Mouse (Mus musculus) megakaryocyte-erythroid progenitor cell, adult 5-6 weeks (primary cell): ENCODE data around the gene Fgfr2. TPM values are rescaled to one million over a fixed set of nuclear protein-coding genes. Genes with fewer than 3 reads are reported as not detected.
A peak's percentile ranks its signal among the peaks of the same experiment; 100 is the strongest.

Source experiments
- ATAC-seq: replicated peaks from 2 replicates; pipeline ENCODE4 v1.8.0; 2016; ENCODE audit warnings: mild to moderate bottlenecking, inconsistent platforms; ENCODE audit not compliant: severe bottlenecking, poor library complexity, low FRiP score, low TSS enrichment
- total RNA-seq, 2 experiments: library from RNA; stranded (forward) in 1 of 2; stranded (reverse) in 1 of 2; fragments of 200-1000, 215-1000 nt in 1 of 2; fragments of >200 nt in 1 of 2; fragmentation: Nextera tagmentation in 1 of 2; gene quantifications; 2 replicates each; pipeline ENCODE4 v1.2.3; 2014 to 2017

Fgfr2 gene
- total RNA-seq, 2 experiments from 2014 or later, result not detected

DNA sequence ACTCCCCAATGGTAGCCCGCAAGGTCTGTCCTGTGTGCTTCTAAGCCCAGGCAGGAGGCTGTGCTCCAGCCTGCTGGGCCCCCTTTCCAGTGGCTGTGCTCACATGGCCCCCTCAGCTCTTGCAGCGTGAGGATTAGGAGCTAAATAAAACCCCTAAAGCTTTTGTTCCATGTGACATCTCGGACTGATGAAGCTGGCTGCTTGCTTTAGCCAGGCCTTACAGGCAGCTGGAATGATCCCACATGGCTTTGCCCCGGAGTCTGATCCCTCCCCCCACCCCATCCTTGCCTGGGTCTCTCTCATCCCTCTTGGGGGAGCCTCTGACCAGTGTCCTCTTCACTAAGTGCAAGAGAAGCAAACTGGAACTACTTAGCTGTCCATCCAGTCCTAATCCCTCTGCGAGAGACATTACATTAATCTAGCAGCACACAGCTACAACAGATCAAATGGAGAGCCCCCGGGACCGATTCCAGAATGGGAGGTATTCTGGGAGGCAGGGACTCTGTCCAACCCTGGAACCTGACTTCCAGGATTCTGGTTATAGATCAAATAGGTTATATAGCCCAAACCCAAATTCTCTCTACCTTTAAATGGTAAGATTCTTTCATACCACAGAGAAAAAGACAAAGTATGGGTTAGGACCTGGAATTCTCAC lies 107.6 kb downstream of the Fgfr2 start:
- no peak for ATAC-seq

DNA sequence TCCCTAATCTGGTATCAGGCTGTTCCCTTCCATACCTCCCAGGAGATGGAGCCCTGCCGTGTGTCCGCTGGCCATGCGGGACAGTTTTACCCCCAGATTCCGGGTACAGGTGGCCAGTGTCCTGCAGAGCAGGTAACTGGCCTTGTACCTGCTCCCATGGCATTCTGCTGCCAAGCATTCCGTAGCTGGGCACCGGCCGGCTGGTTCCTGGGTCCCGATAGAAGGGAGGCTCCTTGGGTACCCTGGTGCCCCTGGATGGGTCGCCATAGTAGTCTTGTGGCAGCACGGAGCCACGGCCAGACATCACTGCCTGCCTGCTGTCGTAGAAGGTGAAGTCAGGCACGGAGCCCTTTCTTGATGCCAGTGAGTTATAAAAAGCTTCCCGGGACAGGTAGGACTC lies 108.5 kb downstream of the Fgfr2 start:
- ATAC-seq, result no peak

DNA sequence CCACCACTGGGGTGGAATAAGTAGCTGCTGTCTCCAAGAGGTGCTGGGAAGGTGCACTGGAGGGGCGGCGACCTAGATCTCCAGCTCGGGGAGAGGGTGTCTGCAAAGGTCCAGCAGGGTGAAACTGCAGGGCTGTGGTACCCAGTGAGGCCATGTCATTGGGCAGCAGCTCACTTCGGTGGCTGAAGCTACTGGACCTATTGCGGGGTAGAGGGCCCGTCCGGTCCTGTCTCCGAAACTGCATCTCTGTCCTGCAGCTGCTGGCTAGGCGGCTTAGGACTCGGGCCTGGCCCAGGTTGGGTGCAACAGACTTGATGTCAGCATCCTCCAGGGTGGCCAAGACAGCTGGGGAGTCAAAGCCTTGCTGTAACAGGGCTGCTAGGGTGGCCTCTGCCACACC lies 109.2 kb downstream of the Fgfr2 start:
- no peak for ATAC-seq

DNA sequence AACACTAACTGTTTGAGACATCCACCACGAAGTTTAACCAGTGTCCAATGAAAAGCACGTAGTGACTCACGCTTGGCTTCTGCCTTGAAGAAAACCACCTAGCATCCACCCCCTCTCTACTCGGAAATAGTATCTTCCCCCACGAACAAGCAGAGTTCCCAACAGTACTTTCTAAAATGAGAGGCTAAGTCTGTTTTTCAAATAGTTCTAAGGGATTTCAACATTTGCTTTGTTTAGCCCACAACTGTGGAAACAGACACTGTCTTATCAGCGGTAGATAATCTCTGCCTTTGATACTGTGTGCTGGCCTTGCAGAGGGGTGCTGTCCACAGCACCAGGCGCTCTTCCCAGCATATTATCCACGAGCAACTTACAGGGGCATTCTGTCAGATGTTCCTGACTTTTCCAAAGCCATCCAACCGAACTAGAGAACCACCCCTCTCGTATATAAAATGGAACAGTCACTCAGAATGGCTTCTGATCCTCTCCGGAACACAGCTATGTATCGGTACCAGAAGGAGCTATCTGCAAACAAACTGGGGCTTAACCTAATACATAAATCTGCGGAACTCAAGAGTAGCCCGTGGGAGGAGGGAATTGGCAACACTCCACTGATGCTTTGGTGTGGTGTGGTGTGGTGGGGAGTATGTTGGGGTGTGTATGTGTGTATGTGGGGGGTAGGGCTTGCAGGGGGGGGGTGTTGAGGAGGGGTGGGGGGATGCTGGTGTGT lies 110.3 kb downstream of the Fgfr2 start:
- no peak for ATAC-seq

DNA sequence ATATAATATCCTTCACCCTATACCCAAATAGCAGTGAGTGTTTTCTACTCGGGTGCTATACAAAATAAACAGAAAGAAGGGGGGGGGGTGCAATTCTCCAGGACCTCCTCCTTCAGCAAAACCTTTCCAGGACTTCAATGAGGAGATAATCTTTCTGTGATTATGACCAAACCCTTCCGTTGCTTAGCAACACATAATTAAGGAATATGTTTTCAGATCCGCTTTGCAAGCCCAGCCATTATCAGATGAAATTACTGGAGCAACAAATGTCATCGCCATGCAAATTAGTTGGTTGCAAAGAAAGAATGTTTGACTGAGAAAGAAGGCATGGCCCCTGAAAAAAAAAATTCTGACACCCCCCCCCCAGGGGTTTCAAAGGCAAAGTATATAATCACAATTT lies 111.5 kb downstream of the Fgfr2 start:
- ATAC-seq, result no peak

DNA sequence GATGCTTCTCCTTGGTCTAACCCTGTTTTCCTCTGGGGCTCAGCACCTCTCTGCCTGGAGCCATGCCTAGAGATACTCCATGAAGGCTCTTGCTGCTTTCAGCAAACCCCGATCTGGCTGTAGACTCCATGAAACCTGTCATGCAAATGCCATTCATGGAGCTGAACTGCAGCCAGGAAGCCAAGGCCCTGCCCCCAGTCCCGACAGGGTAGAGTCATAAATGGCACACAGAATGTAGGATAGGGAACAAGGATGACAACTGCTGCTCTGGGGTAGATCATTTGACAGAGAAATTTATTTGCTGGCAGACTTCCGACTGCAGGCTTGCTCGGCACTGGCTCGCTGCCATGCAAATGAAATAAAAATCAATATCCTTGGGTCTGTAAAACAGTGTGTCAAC lies 112.0 kb downstream of the Fgfr2 start:
- ATAC-seq, result no peak

DNA sequence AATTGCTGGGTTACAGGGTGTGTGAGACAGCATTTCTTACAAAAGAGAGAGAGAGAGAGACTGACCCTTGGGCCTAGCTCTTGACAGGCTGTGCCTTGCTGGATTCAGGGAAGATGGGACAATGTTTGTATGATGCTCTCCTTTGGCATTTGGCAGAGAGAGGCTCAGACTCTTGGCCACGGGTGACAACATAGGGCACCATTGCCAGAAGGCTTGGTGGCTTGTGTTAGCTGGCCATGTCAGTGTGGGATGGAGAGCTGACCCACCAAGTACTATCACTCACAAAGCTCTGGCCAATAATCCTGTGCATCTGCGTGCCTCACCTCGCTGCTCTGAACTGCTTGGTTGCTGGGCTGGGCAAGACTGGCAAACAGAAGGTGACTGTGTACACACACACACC lies 112.7 kb downstream of the Fgfr2 start:
- ATAC-seq, result no peak

DNA sequence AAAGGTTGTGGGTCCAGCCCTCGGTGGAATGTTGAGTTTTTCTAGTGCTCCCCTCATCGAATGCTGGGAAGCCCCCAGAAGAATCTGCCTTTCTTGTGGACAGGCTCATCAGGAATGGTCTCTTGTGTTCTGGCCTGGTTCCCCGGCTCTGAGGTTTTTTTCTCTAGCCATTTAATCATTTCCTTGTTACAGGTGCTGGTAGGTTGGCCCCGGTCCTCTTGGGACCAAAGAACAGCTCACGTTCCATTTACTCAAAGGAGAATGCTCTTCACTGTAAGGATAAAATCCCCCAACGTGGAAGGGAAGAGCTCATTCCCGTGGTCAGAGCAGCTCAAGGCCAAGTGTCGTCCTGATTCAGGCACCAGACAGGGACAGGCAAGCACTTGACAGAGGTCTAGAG lies 113.5 kb downstream of the Fgfr2 start:
- ATAC-seq, result no peak

DNA sequence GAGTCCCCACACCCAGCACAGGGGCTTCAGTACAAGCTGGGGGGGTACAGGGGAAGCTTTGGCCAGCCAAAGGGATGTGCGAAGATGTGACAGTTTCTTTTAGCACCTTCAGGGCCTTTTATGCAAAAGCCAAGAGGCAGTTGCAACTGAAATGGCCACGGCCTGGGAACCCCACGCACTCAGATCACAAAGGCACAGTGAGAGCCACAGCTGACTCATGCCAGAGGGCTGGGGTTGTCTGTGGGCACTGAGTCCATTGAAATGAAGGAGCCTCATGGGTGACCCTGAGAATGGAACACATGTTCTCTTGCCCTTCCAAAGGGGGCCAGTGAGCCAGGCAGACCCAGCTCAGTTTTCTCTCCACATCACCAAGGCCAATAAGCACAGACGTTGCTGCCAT lies 114.5 kb downstream of the Fgfr2 start:
- no peak for ATAC-seq

DNA sequence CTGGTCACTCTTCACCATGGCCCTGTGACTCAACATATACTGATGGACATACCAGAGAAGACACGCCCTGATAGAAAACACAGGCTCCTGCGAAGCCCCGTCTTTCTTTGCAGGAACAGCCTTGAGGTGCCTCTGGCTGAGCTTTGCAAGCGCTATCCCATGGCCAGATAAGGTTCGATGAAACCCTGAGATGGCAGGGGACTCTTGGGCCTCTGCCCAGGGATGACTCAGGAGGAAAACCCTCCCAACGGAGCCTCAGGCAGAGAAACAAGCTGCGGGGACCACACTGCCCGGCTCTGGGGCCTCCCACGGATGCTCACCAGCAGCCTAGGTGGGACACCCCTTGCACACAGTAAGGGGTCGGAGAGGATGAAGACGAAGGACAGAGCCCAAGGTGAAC lies 115.8 kb downstream of the Fgfr2 start:
- ATAC-seq, result peak; percentile 31; the same call in 1 of the 2 replicates

DNA sequence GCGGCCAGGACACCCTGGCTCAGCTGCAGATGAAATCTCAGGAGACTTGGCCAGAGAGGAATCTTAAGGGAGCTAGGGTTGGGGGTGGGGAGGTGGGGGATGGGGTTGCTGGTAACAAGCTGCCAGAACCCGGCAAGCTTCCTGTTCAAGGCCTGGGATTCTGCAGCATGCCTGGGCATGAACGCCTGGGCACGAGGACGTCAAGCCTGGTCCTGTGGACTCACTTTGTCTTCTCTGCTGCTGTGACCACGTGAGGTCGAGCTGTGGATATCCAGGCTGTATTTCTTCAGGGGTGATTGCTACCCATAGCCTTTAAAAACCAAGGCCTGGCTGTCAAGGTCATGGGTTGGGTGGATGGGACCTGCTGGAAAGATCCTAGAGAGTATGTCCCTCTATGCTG lies 117.4 kb downstream of the Fgfr2 start:
- ATAC-seq, result no peak

DNA sequence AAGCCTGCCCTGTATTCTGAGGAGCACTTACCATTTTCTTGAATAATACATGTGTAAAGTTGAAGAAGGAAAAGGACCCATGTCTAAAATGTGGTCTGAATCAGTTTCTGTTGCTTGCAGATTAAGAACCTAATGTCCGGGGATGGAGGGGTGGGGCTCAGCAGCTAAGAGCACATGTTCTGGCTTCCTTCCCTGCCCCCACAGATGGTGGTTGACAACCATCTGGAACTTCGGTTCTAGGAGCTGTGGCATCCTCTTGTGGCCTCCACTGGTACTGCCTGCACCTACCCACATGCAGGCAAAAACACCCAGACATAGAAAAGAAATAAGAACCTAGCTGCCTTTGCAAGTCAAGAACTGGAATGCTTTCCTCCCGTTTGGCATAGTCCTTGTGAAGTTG lies 119.7 kb downstream of the Fgfr2 start:
- ATAC-seq, result peak; percentile 93

DNA sequence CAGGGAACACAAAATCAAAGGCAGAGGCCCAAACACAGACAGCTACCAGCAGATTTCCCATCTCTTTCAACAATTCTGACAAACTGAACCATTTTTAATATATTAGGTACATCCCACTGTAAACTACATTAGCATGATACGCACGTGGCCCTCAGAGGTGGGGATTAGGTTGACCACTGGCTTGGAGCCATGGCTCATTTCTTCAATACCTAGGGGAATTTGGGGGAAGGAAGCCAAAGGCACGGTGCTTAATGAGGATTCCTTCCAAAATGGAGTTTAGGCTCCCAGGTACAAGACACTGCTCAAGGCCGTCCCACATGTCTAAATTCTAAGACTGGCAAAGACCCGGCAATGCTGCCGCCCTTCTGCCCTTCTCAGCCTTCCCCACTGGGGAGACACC lies 120.9 kb downstream of the Fgfr2 start:
- ATAC-seq, result no peak

DNA sequence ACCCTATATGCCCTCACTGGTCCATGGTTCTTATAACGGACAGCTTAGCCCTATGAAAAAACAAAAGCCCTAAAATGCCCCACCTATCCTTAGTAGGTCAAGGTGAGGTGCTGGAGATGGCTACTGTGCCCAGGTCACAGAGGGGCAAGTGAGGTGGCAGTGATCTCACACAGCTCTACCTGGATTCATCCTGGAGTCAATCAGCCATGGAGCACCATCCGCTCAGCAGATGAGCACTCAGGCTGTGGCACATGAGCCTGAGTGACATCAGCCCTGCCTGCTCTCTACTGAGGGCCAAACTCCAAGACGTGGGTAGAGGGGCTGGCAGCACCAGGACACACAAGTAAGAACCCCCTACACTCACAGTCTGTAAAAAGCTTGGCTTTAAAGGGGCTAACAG lies 121.8 kb downstream of the Fgfr2 start:
- no peak for ATAC-seq

DNA sequence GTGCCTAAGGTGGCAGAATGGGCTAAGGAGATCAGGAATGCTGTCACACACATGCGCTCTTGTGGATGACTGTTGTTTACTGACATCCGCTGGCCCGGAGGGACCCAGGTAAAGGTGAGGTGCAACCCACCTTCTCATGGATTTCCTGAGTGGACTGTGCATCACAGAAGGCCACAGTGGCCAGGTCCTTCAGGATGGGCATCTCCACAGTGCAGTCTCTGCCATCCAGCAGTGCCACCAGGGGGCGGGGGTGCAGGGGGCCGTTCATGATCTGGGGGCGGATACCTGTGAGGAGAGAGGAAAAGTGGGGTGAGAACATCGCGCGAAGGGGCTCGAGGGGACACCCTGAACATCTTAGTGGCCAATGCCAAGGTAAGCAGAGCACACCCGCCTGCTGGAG lies 124.1 kb downstream of the Fgfr2 start:
- ATAC-seq, result no peak

DNA sequence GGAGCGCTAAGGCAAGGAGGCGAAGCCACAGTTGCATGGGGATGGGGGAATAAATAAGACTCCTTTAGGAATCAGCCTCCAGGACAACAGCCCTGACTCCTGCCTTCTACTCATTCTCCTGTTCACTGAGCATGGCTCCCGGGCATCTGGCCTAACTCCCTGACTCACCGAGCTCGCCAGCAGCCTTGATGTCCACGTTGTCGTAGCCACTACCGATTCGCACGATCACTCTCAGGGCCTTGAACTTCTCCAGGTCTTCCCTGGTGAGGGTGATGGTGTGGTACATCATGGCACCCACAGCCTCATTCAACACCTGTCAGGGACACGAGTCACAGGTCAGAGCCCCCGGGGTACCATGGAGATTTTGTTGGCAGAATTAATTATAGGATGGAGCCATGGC lies 124.5 kb downstream of the Fgfr2 start:
- ATAC-seq, result no peak

DNA sequence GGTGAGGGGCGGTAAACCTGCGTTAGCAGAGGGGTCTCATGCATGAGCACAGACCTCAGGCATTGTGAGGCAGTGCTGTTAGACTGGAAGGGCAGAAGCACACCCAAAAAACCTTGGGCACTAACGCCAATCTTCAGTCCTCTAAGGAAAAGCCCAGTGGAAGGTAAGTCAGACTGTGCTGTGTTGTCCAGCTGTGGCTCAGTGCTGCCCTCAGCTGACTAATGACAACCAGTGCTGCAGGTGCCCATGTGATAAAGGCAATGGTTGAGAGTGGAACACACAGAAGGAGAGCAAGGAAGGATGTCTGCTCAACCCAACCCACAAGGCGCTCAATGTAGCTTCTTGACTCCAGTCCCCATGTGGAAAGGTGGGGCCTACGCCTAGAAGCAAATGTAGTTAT lies 126.8 kb downstream of the Fgfr2 start:
- peak; percentile 62 for ATAC-seq

DNA sequence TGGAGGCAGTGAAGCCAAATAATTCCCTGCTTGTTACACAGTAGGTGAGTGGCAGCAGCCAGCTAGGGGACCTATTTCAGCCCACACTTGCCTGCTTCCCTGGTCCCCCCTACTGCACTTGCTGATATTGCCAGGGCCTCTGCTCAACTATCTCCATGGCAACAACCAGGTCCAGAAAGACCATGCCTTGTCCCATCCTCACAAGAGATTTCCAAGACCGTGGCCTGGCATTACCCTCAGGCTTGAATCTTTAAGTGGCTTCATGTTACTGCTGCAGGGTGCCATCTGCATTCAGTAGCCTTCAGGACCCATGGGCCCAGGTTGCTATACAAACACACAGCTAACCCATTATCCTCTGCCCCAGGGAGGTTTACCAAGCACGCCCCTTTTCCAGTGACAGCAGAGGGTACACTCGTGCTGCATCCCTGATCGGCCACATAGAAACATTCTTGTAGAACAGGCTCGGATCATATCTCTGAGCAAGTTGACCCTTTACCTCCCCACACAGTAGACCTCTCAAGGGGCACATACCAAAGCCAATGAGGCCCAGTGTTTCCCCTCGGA lies 128.4 kb downstream of the Fgfr2 start:
- ATAC-seq, result no peak

DNA sequence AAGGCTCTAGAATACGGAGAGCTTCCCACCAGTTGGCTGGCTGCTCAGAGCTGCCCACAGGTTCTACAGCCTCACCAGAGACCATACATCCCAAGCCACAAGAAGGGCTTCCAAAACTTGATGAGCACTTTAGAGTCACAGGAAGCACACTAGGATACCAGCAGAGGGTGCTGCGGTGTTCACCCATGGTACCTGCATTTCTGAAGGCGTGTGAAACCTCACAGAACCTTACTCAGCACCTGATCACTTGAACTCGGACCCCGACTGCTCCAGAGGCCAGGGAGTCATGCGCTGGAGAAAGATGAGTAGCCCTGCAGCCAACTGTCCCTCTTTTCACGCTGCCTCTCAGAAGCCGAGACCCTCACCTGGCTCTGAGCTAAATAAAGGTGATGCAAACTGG lies 129.0 kb downstream of the Fgfr2 start:
- 0 out of 2 replicates have a peak, but pooled peaks have one; percentile 6 for ATAC-seq

DNA sequence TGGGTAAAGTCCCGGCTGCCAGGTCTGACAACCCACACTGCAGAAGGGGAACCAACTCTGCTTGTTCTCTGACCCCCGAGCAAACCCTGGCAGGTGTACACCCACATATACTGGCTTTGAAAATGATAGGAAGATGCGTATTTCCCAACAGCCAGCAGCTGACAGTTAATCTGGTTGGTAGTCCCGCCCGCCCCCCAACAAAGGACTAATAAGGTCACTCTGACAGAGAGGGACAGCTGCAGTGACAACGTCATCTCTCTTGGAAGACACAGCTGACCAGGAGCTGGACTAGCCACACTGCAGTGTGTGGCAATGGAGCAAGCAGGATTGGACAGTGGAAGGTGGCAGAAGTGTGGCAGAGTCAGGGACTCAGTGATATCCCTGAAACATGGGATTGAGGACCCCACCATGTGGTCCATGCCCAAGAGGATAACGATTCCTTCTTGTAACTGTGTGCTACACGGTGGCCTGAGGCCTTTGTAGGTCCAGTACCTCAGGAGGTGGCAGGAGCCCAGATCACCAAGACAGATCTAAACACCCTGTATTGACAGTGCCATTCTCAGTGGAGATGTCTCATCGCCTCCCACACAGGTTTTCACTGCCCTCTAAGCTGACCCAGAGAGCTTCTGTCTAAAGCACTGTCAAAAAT lies 130.1 kb downstream of the Fgfr2 start:
- ATAC-seq, result no peak
